Mouse (Mus musculus) heart, adult 2 months (tissue): ENCODE measurements around the gene Gm20431.

ENCODE experiments used
- CTCF ChIP-seq: fragments of 200-600 bp; IDR thresholded peaks from 2 replicates; pipeline ENCODE4 v1.8.1; 2022; ENCODE audit warnings: antibody characterized with exemption, mild to moderate bottlenecking, moderate library complexity
- POLR2A ChIP-seq: fragments of 200-500 bp; IDR thresholded peaks from 2 replicates; pipeline ENCODE4 v1.6.1; 2011; ENCODE audit warnings: mild to moderate bottlenecking, low read depth, low read length, control low read depth; ENCODE audit not compliant: insufficient read depth

DNA sequence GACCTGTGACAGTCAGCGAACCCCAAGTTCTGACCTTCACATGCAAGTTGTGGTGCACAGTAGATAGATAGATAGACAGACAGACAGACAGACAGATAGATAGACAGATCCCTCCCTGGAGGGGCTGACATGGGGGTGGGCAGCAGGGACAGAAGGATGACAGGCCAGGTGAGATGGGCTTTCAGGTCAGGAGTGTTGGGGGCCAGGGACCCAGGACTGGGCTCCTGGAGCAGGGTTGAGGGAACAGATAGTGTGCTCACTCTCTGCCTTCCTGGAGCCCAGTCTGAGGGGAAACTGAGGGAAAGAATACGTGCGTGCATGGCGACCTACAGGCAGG, 25.9 kb upstream of the Gm20431 start:
- TF ChIP-seq POLR2A: no peak
- TF ChIP-seq CTCF: no peak
